Mouse (Mus musculus) bone marrow, adult 2 months (tissue): Measurements from ENCODE around the gene Carns1. TPM values are rescaled to one million over a fixed set of nuclear protein-coding genes. Genes with fewer than 3 reads are reported as not detected.
A peak's percentile ranks its signal among the peaks of the same experiment; 100 is the strongest.

Source experiments
- H3K27ac ChIP-seq: fragments of 200-500 bp; 2 replicates; pipeline ENCODE4 v1.5.1; 2012; ENCODE audit warnings: low read depth, mild to moderate bottlenecking, control low read depth, inconsistent platforms, low read length; ENCODE audit not compliant: control insufficient read depth, poor library complexity, insufficient read depth
- H3K4me1 ChIP-seq: fragments of 200-500 bp; 2 replicates; pipeline ENCODE4 v1.6.1; 2011; ENCODE audit warnings: low read length; ENCODE audit not compliant: control insufficient read depth, insufficient read depth
- H3K4me3 ChIP-seq: fragments of 200-500 bp; replicated peaks from 2 replicates; pipeline ENCODE3; 2011; ENCODE audit warnings: mild to moderate bottlenecking, low read depth, low read length, control low read depth; ENCODE audit not compliant: control insufficient read depth
- CTCF ChIP-seq: fragments of 200-500 bp; IDR thresholded peaks from 2 replicates; pipeline ENCODE4 v1.5.1; 2011; ENCODE audit warnings: low read length, control low read depth; ENCODE audit not compliant: control insufficient read depth, insufficient read depth
- POLR2A ChIP-seq: fragments of 200-500 bp; IDR thresholded peaks from 2 replicates; pipeline ENCODE4 v1.6.1; 2011; ENCODE audit warnings: low read depth, mild to moderate bottlenecking, control low read depth, low read length, borderline replicate concordance; ENCODE audit not compliant: control insufficient read depth
- WGBS: fragments of 180-500 bp; shearing (Covaris S2); methylation state at CpG from one replicate; pipeline ENCODE4 v1.1.7; 2018; 5-methylcytosine and 5-hydroxymethylcytosine counted together
- polyA plus RNA-seq: library from polyadenylated mRNA; stranded (reverse); fragments of >200 nt; gene quantifications from 2 replicates; pipeline ENCODE4 v1.2.4, GENCODE M21; 2011; ENCODE audit warnings: low replicate concordance; ENCODE audit not compliant: missing spikeins, insufficient read depth, insufficient read length

The Carns1 gene
- polyA plus RNA-seq, 1 experiment, result 52.9 TPM

DNA sequence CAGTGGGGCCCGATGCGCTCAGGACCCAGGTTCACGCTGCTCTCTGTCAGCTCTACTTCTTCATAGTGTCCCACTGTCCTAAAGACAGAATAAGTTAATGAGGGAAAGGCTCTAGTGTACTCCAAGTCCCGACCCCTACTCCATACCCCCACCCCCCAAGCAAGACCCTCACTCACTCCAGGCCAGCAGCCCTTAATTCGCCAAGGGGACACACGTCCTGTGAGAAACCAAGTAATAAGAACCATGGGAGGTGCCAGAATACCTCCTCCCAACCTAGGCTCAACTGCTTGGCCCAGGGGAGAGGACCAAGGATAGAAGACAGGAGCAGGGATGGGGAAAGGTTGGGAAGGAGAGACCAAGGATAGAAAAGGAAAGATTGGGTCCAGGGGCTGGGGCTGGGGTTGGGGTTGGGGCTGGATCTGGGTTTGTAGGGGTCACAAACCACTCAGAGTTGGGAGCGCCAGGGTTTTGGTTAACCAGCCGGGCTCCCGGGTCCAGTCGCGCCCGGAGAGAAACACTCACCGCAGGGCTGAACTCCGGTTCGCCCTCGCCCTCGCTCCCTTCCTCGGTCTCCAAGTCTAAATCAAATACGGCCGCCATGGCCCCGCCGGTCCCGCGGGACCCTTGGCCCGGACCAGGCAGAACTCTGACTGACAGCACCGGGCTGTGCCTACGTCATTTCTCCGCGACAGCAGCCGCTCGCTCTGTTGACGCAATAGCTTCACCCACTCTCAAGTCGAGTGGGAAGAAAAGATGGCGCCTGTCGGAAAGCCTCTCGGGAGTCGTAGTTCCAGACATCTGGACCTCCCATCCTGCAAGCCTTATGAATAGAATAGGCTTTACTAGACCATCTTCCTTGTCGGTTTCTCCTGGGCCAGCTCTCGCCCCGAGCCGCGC is 12.4 kb downstream of the Carns1 start, which contains the start of gene Rps6kb2:
Rps6kb2 (minus strand) TSS at position 709 of the 897 bp plus-strand sequence.
- Histone ChIP-seq H3K27ac (peak within 1 kb of the TSS; percentile 0; the same call in 1 of the 2 replicates), H3K4me3 (peak within 1 kb of the TSS; percentile 71), H3K4me1 (no peaks in the 10 kb centered on the region; the same call in 1 of the 2 replicates)
- WGBS, result 8% methylated on average over 42 of the region's 42 CpGs
- TF ChIP-seq POLR2A (peak; percentile 43; the same call in 1 of the 2 replicates), CTCF (no peak)

- Histone ChIP-seq H3K27ac (no peak overlapping the region), H3K4me1 (peaks cover 2% of the 10 kb centered on the region), H3K4me3 (no peak overlapping the region)
- WGBS, result 90% methylated on average over 8 of the region's 8 CpGs
- TF ChIP-seq CTCF (no peak), POLR2A (no peak)
Observed at GRCm38 (mm10) chr19:4159049-4159448, 16.2 kb downstream of the Carns1 start.

DNA sequence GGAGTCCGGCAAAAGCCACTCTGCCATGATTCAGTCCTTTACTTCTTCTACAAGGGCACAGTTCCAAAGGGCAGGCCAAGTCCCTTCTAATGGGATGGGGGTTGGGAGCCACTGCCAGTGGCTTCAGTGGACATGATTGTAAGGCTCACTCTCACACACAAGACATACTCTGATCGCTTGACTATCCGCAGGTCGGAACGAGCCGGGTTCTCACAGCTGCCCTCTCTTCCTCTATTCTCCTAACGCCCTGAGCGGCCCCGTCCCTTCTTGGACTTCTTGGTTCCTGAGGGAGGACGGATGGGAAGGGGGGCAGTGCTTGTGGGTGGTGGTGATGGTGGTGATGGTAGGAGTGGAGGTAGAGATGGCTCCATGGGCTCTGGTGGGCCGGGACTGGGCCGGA is 18.5 kb downstream of the Carns1 start:
- TF ChIP-seq POLR2A (no peak), CTCF (no peak)
- 85% methylated on average over 12 of the region's 12 CpGs for WGBS
- no peak overlapping the region for H3K4me3 ChIP-seq
- peaks cover 2% of the 10 kb centered on the region for H3K4me1 ChIP-seq
- no peak overlapping the region for H3K27ac ChIP-seq

GRCm38 (mm10) chr19:4156073-4156579 is 19.2 kb downstream of the Carns1 start:
- Histone ChIP-seq H3K4me1 (peaks cover 2% of the 10 kb centered on the region), H3K4me3 (peak overlapping the region; percentile 50), H3K27ac (peak overlapping the region; percentile 72)
- TF ChIP-seq CTCF (no peak), POLR2A (no peak; the same call in 1 of the 2 replicates)
- 47% methylated on average over 20 of the region's 20 CpGs for WGBS

DNA sequence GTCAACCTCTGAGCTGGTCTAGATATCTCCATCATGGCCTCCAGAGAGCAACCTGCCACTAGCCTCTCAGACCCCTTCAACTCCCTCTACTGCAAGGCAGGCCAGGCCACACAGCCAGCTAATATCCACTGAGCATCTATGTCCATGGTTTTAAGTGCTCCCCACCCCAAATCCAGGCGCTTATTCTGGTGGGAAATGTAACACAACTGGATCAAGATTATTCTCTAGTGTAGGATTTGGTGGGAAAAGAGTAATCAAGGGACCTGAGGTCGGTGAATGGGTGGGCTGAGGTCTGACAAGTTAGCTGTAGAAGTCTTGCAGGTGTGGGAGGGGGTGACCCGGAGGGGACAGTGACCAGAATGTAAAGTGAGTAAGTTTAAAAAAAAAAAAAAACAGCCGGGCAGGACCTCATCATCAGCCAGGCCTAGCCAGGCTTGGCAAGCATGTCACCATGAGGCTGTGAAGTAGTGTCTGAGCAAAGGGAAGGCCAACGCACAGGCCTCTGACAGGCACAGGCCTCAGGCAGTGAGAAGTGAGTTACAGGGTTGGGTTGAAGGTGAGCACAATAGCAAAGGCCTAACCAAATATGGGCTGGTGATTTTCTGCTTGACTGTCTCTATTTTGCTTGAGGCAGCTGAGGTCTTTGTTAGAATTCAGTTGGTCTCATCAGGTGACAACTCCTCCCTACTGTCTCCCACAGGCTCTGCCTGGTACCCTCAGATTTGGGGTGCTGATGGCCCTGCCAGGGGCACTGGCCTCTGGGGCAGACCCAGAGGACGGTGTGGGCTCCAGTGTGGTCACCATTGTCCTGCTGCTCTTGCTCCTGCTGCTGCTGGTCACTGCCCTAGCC is 19.8 kb downstream of the Carns1 start:
- H3K27ac ChIP-seq, result peak overlapping the region; percentile 72
- peaks cover 2% of the 10 kb centered on the region for H3K4me1 ChIP-seq
- TF ChIP-seq POLR2A (peak; percentile 11; the same call in 1 of the 2 replicates), CTCF (no peak)
- H3K4me3 ChIP-seq, result peak overlapping the region; percentile 76
- WGBS, result 20% methylated on average over 6 of the region's 6 CpGs

DNA sequence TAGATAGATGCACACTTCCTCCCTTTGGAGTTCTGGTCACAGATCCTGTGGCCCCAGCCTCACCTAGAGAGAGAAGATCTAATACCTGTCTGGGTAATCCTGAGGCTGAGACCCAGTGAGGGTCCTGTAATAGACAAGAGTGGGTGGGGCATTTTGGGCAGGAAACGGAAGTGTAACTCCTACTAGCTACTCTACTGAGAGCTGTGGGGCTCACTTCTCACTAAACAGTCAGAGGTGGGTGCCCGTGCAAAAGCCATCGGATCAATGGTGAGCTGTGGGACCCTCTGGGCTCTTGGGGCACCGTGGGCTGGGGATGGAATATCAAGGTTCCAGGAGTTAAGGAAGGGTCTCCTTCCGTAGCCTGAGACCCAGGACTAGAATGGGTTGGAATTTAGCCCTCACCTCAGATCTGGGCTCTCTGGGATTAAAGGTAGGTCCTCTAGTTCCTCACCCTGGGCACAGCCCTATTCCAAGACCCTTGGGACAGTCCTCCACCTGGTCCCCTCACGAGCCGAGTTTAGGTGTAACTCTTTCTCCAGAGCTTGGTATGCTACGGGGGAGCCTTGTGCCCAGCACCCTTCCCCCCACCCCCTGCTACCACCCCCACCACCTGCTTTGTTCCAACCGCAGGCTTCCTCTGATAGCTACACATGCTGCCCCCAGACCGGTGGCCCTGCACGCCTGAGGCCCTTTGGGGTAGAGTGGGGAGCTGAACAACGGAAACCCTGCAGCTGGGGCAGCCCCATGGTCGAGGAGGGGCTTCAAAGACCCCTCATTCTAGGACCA is 20.6 kb downstream of the Carns1 start:
- WGBS, result 5% methylated on average over 13 of the region's 13 CpGs
- H3K4me1 ChIP-seq, result peaks cover 4% of the 10 kb centered on the region
- H3K27ac ChIP-seq, result peak overlapping the region; percentile 95
- H3K4me3 ChIP-seq, result peak overlapping the region; percentile 76
- no peak for TF ChIP-seq CTCF
- TF ChIP-seq POLR2A, result peak; percentile 73

- no peak within 1 kb of the TSS for H3K4me3 ChIP-seq
- 92% methylated on average over 11 of the region's 11 CpGs for WGBS
- TF ChIP-seq POLR2A (no peak), CTCF (no peak)
- H3K4me1 ChIP-seq, result peaks cover 4% of the 10 kb centered on the region
- H3K27ac ChIP-seq, result peak within 1 kb of the TSS; percentile 95
Observed at GRCm38 (mm10) chr19:4153232-4153654, 22.0 kb downstream of the Carns1 start, which contains the start of gene Ptprcap. Ptprcap (plus strand) TSS chr19:4153604.
